In genomic region chr7:49704635-49705034, GRCm38 (mm10) we compare ENCODE assay signal across 26 mouse cellular contexts. TPM values are rescaled to one million over a fixed set of nuclear protein-coding genes. Genes with fewer than 3 reads are reported as not detected.
DNase-seq lines count a peak whose midpoint lies in the region; ATAC-seq lines count a peak whose summit lies in the region.
"Had no signal": no experiment of that assay in that cellular context is flagged by ENCODE, and none has a peak within 500 bp of the region (broad histone marks: within the 10 kb centered on the region; RNA-seq: fewer than 3 reads in every experiment).

No protein-coding gene starts in this region.

- H3K9me3 ChIP-seq in hindbrain, embryonic 11.5 days (ENCODE audit: control insufficient read depth, low read length), result no peaks in the 10 kb centered on the region
- H3K9me3 ChIP-seq: embryonic facial prominence, embryonic 13.5 days; embryonic facial prominence, embryonic 15.5 days; forebrain, embryonic 10.5 days; forebrain, embryonic 12.5 days had no signal

- H3K27me3 ChIP-seq in hindbrain, embryonic 11.5 days (ENCODE audit: control insufficient read depth, insufficient read depth, low read length), result peaks cover 92% of the 10 kb centered on the region
- H3K27me3 ChIP-seq: CH12.LX had no signal

- DNase-seq in embryo, embryonic 10 days (ENCODE audit: low spot score), result peak; percentile 54
- no peak for DNase-seq in embryo, embryonic 11 days
- DNase-seq in hindlimb bud, embryonic 11.5 days (ENCODE audit: extremely low spot score, low read depth, low spot score), result peak; percentile 26
- DNase-seq in thymus, postnatal 25 days, result no peak
- DNase-seq in hindbrain, embryonic 11.5 days (ENCODE audit: low spot score), result no peak
- DNase-seq: adrenal gland, adult 2 months; adrenal gland, postnatal 10 days; adrenal gland, postnatal 25 days; B cell, adult 2 months; cerebellum, adult 11 months; cerebellum, adult 18-20 months; cerebellum, adult 8-10 months; cerebellum, adult 9-11 months; cerebellum, postnatal 14 days; cerebellum, postnatal 36 days had no signal

- H3K4me1 ChIP-seq in hindbrain, embryonic 11.5 days (replicated peaks; ENCODE audit: control insufficient read depth, insufficient read depth, low read length), result peaks cover 2% of the 10 kb centered on the region; the same call in 1 of the 2 replicates
- H3K4me1 ChIP-seq: embryonic facial prominence, embryonic 15.5 days had no signal

- no peak for ATAC-seq in hindbrain, embryonic 11.5 days (ENCODE audit: low FRiP score)
- ATAC-seq: CD4-positive, CD25-positive, alpha-beta regulatory T cell, adult 4 months; forebrain, embryonic 14.5 days; forebrain, embryonic 16.5 days; Patski had no signal

- no peak overlapping the region for H3K4me3 ChIP-seq in hindbrain, embryonic 11.5 days (ENCODE audit: low read depth, low read length)
- H3K4me3 ChIP-seq: embryonic facial prominence, embryonic 13.5 days; embryonic facial prominence, embryonic 15.5 days; erythroblast, embryonic 14.5 days; forebrain, embryonic 10.5 days; forebrain, embryonic 12.5 days had no signal

- 17% methylated on average over 2 of the region's 2 CpGs for WGBS in hindbrain, embryonic 11.5 days

- no peak overlapping the region for H3K9ac ChIP-seq in hindbrain, embryonic 11.5 days (ENCODE audit: low read depth, low read length)
- H3K9ac ChIP-seq: embryonic facial prominence, embryonic 13.5 days; embryonic facial prominence, embryonic 15.5 days; forebrain, embryonic 12.5 days had no signal

- no peak overlapping the region for H3K27ac ChIP-seq in hindbrain, embryonic 11.5 days (ENCODE audit: low read depth, low read length)
- H3K27ac ChIP-seq: embryonic facial prominence, embryonic 13.5 days; embryonic facial prominence, embryonic 15.5 days; forebrain, embryonic 10.5 days; forebrain, embryonic 12.5 days had no signal

- H3K36me3 ChIP-seq in hindbrain, embryonic 11.5 days (ENCODE audit: control insufficient read depth, insufficient read depth, low read length), result no peaks in the 10 kb centered on the region
- H3K36me3 ChIP-seq: embryonic facial prominence, embryonic 13.5 days; embryonic facial prominence, embryonic 15.5 days; forebrain, embryonic 10.5 days; forebrain, embryonic 12.5 days; G1E had no signal

- H3K4me2 ChIP-seq in hindbrain, embryonic 11.5 days (replicated peaks; ENCODE audit: low read depth, low read length), result no peak overlapping the region
- H3K4me2 ChIP-seq: embryonic facial prominence, embryonic 13.5 days; embryonic facial prominence, embryonic 15.5 days; forebrain, embryonic 12.5 days had no signal

RNA-seq across cellular contexts. Expression of gene Htatip2, which starts 54.3 kb away (rescaled TPM):
- 3.3 and 4.4 TPM in 2 replicates for polyA plus RNA-seq in hindbrain, embryonic 11.5 days (2014; fragmentation: Nextera tagmentation; extraction: Ambion mirVana)
- polyA plus RNA-seq: Patski had no signal

Comparison
In these comparisons a context has a peak if more than half of its experiments do, and no peak if none do; other contexts are left out.
1. DNase-seq: peak in embryo, embryonic 10 days (single experiment) and hindlimb bud, embryonic 11.5 days (single experiment); none in embryo, embryonic 11 days (single experiment), thymus, postnatal 25 days (single experiment) and hindbrain, embryonic 11.5 days (single experiment).